8 mouse cellular contexts compared by ENCODE assay signal in the genomic region with DNA sequence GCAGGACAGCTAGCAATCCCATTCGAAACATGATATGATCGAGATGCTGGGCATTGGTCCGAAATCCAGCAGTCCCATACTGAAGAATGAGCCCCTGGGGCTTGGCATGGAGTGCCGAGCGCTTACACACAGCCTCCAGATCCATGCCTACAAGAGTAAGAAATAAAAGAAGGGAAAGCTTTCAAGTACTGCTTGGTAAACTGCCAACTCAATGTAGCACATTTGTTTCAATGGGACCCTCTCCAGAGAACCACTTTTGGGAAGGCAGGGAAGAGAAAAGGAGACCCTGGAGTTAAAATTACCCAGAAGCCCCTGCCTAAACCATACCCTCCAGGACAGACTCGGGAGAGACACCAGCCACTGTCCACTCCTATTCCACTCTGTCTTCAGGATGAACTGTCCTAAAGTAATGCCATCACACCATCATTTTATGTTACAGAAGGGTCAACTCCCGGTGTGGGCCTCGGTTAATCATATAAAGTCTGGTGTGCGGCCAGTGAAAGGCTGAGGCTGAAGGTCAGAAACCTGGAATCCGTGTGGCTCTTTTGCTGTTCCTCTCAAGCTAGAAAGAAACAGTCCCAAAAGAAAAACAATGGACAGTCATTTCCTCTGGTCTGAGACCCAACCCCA. TPM values are rescaled to one million over a fixed set of nuclear protein-coding genes. Genes with fewer than 3 reads are reported as not detected.
DNase-seq lines count a peak whose midpoint lies in the region; ATAC-seq and TF ChIP-seq lines count a peak whose summit lies in the region.

No protein-coding gene starts in this region.

- 37% methylated on average over 10 of the region's 10 CpGs for WGBS in liver, adult 2 months
- 85% methylated on average over 10 of the region's 10 CpGs for WGBS in hindbrain, embryonic 10.5 days
- WGBS in limb, embryonic 11.5 days: 83% methylated on average over 10 of the region's 10 CpGs
- WGBS in small intestine, adult 2 months: 65% methylated on average over 10 of the region's 10 CpGs

- DNase-seq in liver, adult 2 months (ENCODE audit: extremely low read depth, low read depth, low spot score): no peak
- no peak for DNase-seq in liver
- no peak for DNase-seq in hindbrain, embryonic 10.5 days (ENCODE audit: low spot score)
- DNase-seq in limb, embryonic 11.5 days (ENCODE audit: low spot score): no peak
- no peak for DNase-seq in urinary bladder, postnatal 10 days (ENCODE audit: low spot score)
- no peak for DNase-seq in spleen, postnatal 14 days (ENCODE audit: low spot score in 2 of 2)
- DNase-seq in left cerebral cortex, adult 9 months (ENCODE audit: low spot score in 2 of 2): no peak

- H3K4me3 ChIP-seq in liver, adult 2 months (ENCODE audit: insufficient read depth, low read depth, low read length): no peak overlapping the region
- H3K4me3 ChIP-seq in hindbrain, embryonic 10.5 days: peak overlapping the region; percentile 81
- peak overlapping the region; percentile 61 for H3K4me3 ChIP-seq in limb, embryonic 11.5 days (ENCODE audit: low read depth, low read length)
- H3K4me3 ChIP-seq in small intestine, adult 2 months (ENCODE audit: low read depth, low read length): peak overlapping the region; percentile 43; the same call in 1 of the 2 replicates

- no peak for TF ChIP-seq CTCF in liver, adult 2 months (IDR thresholded peaks at IDR 0.05; ENCODE audit: low read depth, low read length)
- no peak for TF ChIP-seq CTCF in small intestine, adult 2 months (IDR thresholded peaks at IDR 0.05; ENCODE audit: extremely low read depth, insufficient read length, insufficient replicate concordance, low read depth, low read length)

- H3K4me2 ChIP-seq in limb, embryonic 11.5 days (ENCODE audit: low read depth, severe bottlenecking): peak overlapping the region; percentile 99

- no peak overlapping the region for H3K9ac ChIP-seq in liver, adult 2 months (ENCODE audit: low read depth, low read length)
- no peak overlapping the region for H3K9ac ChIP-seq in limb, embryonic 11.5 days (ENCODE audit: low read length)

- no peaks in the 10 kb centered on the region for H3K9me3 ChIP-seq in hindbrain, embryonic 10.5 days
- no peaks in the 10 kb centered on the region for H3K9me3 ChIP-seq in limb, embryonic 11.5 days (ENCODE audit: control insufficient read depth, low read length)

- ATAC-seq in limb, embryonic 11.5 days (ENCODE audit: insufficient number of reproducible peaks, low FRiP score, low TSS enrichment, low read depth): no peak

- H3K4me1 ChIP-seq in liver, adult 2 months (ENCODE audit: control insufficient read depth, insufficient read depth, low read length): peaks cover 10% of the 10 kb centered on the region; the same call in 1 of the 2 replicates
- H3K4me1 ChIP-seq in hindbrain, embryonic 10.5 days (replicated peaks): peaks cover 20% of the 10 kb centered on the region
- peaks cover 3% of the 10 kb centered on the region; the same call in 1 of the 2 replicates for H3K4me1 ChIP-seq in limb, embryonic 11.5 days (ENCODE audit: control insufficient read depth, insufficient read depth, low read length)
- H3K4me1 ChIP-seq in small intestine, adult 2 months (ENCODE audit: control insufficient read depth, insufficient read depth, insufficient read length, low read length): peaks cover 13% of the 10 kb centered on the region

- H3K36me3 ChIP-seq in liver, adult 2 months (ENCODE audit: control insufficient read depth, insufficient read depth, low read length): peaks cover 45% of the 10 kb centered on the region
- H3K36me3 ChIP-seq in hindbrain, embryonic 10.5 days: peaks cover 43% of the 10 kb centered on the region
- H3K36me3 ChIP-seq in limb, embryonic 11.5 days (ENCODE audit: control insufficient read depth, insufficient read depth, low read length): no peaks in the 10 kb centered on the region; the same call in 1 of the 2 replicates
- H3K36me3 ChIP-seq in small intestine, adult 2 months (ENCODE audit: control insufficient read depth, insufficient read depth, low read length): peaks cover 19% of the 10 kb centered on the region

- no peaks in the 10 kb centered on the region for H3K27me3 ChIP-seq in liver, adult 2 months (ENCODE audit: control insufficient read depth, insufficient read depth, low read length)
- no peaks in the 10 kb centered on the region for H3K27me3 ChIP-seq in hindbrain, embryonic 10.5 days (ENCODE audit: insufficient read depth, poor library complexity, severe bottlenecking)
- no peaks in the 10 kb centered on the region for H3K27me3 ChIP-seq in limb, embryonic 11.5 days (ENCODE audit: control insufficient read depth, insufficient read depth, low read length)
- no peaks in the 10 kb centered on the region for H3K27me3 ChIP-seq in small intestine, adult 2 months (ENCODE audit: control insufficient read depth, insufficient read depth, low read length)

- no peak for TF ChIP-seq POLR2A in liver, adult 2 months (IDR thresholded peaks at IDR 0.05; ENCODE audit: extremely low read depth, insufficient read depth, low read length)
- no peak for TF ChIP-seq POLR2A in small intestine, adult 2 months (IDR thresholded peaks at IDR 0.05; ENCODE audit: low read depth, low read length)

- H3K27ac ChIP-seq in liver, adult 2 months (replicated peaks; ENCODE audit: insufficient read depth, low read depth, low read length): peak overlapping the region; percentile 43
- H3K27ac ChIP-seq in hindbrain, embryonic 10.5 days: no peak overlapping the region
- H3K27ac ChIP-seq in limb, embryonic 11.5 days (replicated peaks; ENCODE audit: low read depth, low read length): no peak overlapping the region
- peak overlapping the region; percentile 28; the same call in 1 of the 2 replicates for H3K27ac ChIP-seq in small intestine, adult 2 months (ENCODE audit: insufficient read depth, low read depth, low read length)

- no peaks in the 10 kb centered on the region for H3K79me2 ChIP-seq in liver, adult 2 months (ENCODE audit: control insufficient read depth, insufficient read depth, low read length)

RNA-seq across cellular contexts. Expression of a gene that starts 1.3 kb away (rescaled TPM):
- total RNA-seq in liver, adult 2 months (2014; rRNA removed): 13.3 and 16.5 TPM in 2 replicates
- polyA plus RNA-seq in liver, adult 2 months (2012; rRNA removed): 3.7 TPM in 2 replicates
- 38.9 and 39.1 TPM in 2 replicates for polyA plus RNA-seq in hindbrain, embryonic 10.5 days (2016; fragmentation: Nextera tagmentation; extraction: Ambion mirVana)
- polyA plus RNA-seq in limb, embryonic 11.5 days (2014; fragmentation: Nextera tagmentation; extraction: Ambion mirVana): 30.0 and 31.9 TPM in 2 replicates
- polyA plus RNA-seq in small intestine, adult 2 months (2012; rRNA removed): 2.5 and 6.4 TPM in 2 replicates

RNA-seq across cellular contexts. Expression of a gene that starts 1.4 kb away (rescaled TPM):
- 0.20 TPM in 1 of 2 replicates, not detected in the other for total RNA-seq in liver, adult 2 months (2014; rRNA removed)
- 0.11 TPM in 1 of 2 replicates, not detected in the other for polyA plus RNA-seq in liver, adult 2 months (2012; rRNA removed)
- polyA plus RNA-seq in hindbrain, embryonic 10.5 days (2016; fragmentation: Nextera tagmentation; extraction: Ambion mirVana): 4.6 and 5.7 TPM in 2 replicates
- 1.5 and 2.2 TPM in 2 replicates for polyA plus RNA-seq in limb, embryonic 11.5 days (2014; fragmentation: Nextera tagmentation; extraction: Ambion mirVana)
- polyA plus RNA-seq in small intestine, adult 2 months (2012; rRNA removed): 1.0 and 1.1 TPM in 2 replicates

Comparison
In these comparisons a context has a peak if more than half of its experiments do, and no peak if none do; other contexts are left out.
1. H3K27ac ChIP-seq: peak in liver, adult 2 months (single experiment) and small intestine, adult 2 months (single experiment); none in hindbrain, embryonic 10.5 days (single experiment) and limb, embryonic 11.5 days (single experiment).